Mouse (Mus musculus) heart, embryonic 13.5 days (tissue): ENCODE results near the gene Vdr. TPM values are rescaled to one million over a fixed set of nuclear protein-coding genes. Genes with fewer than 3 reads are reported as not detected.

Experiments used
- ATAC-seq: fragments of 200-750 bp; cut with Nextera tagmentation; 2 replicates; pipeline ENCODE4 v1.8.0; 2017; ENCODE audit warnings: moderate TSS enrichment; ENCODE audit not compliant: insufficient number of reproducible peaks, low FRiP score, low TSS enrichment; ENCODE audit errors: extremely low read depth
- H3K27ac ChIP-seq: fragments of 300-500 bp; sonication (generic); replicated peaks from 2 replicates; pipeline ENCODE4 v1.5.1; 2015; ENCODE audit warnings: moderate library complexity, mild to moderate bottlenecking, inconsistent platforms
- H3K27me3 ChIP-seq: fragments of 300-500 bp; sonication (generic); replicated peaks from 2 replicates; pipeline ENCODE4 v1.6.1; 2015; ENCODE audit warnings: mild to moderate bottlenecking, inconsistent platforms
- H3K36me3 ChIP-seq: fragments of 300-500 bp; sonication (generic); 2 replicates; pipeline ENCODE4 v1.6.1; 2015; ENCODE audit warnings: mild to moderate bottlenecking, inconsistent platforms
- H3K4me1 ChIP-seq: fragments of 300-500 bp; sonication (generic); 2 replicates; pipeline ENCODE4 v1.6.1; 2015; ENCODE audit warnings: inconsistent platforms
- H3K4me2 ChIP-seq: fragments of 300-500 bp; sonication (generic); 2 replicates; pipeline ENCODE4 v1.6.1; 2015; ENCODE audit warnings: inconsistent platforms, mild to moderate bottlenecking, moderate library complexity
- H3K4me3 ChIP-seq: fragments of 300-500 bp; sonication (generic); 2 replicates; pipeline ENCODE4 v1.5.1; 2015; ENCODE audit warnings: moderate library complexity, mild to moderate bottlenecking, inconsistent platforms
- H3K9ac ChIP-seq: fragments of 300-500 bp; sonication (generic); 2 replicates; pipeline ENCODE4 v1.6.1; 2015; ENCODE audit warnings: inconsistent platforms, mild to moderate bottlenecking, moderate library complexity
- H3K9me3 ChIP-seq: fragments of 300-500 bp; sonication (generic); 2 replicates; pipeline ENCODE4 v1.6.1; 2016; ENCODE audit warnings: inconsistent platforms
- WGBS: fragments of 180-500 bp; shearing (Covaris S2); methylation state at CpG from one replicate; pipeline ENCODE4 v1.1.7; 2015; ENCODE audit warnings: mixed read lengths; 5-methylcytosine and 5-hydroxymethylcytosine counted together
- polyA plus RNA-seq: library from polyadenylated mRNA; unstranded; fragments of >200 nt; fragmentation: Nextera tagmentation; extraction: Ambion mirVana; gene quantifications from 2 replicates; pipeline ENCODE4 v1.2.1, GENCODE M21; 2015

Vdr gene
- polyA plus RNA-seq, 1 experiment from 2014 or later: 1.1 TPM

DNA sequence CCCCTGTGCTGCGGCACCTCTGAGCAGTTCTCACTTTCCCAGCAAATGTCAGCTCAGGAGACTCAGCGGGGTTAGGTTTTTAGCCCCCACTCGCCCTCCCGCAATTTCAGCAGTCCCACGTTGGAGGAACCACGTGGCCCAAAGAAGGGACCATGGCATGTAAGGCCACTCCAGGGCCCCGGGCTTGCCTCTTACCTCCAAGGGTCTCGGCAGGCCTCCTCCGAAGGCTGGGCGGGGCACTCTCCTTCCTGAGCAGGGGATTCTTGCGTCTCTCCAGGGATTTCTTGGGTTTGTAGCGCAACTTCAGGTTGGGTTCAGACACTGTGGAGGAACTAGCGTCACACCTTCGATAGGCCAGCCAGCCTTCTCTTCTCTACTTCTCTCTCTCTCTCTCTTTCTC lies 101.2 kb downstream of the Vdr start:
- Histone ChIP-seq H3K27ac (no peak overlapping the region), H3K27me3 (no peaks in the 10 kb centered on the region), H3K4me2 (no peak overlapping the region), H3K36me3 (peaks cover 68% of the 10 kb centered on the region), H3K4me3 (no peak overlapping the region), H3K4me1 (peaks cover 24% of the 10 kb centered on the region), H3K9ac (no peak overlapping the region), H3K9me3 (no peaks in the 10 kb centered on the region)
- 68% methylated on average over 14 of the region's 14 CpGs for WGBS
- no peak for ATAC-seq

- H3K4me3 ChIP-seq: no peak overlapping the region
- H3K27ac ChIP-seq: no peak overlapping the region
- no peaks in the 10 kb centered on the region for H3K27me3 ChIP-seq
- no peak overlapping the region for H3K4me2 ChIP-seq
- no peaks in the 10 kb centered on the region for H3K9me3 ChIP-seq
- H3K9ac ChIP-seq: no peak overlapping the region
- WGBS: 78% methylated on average over 14 of the region's 14 CpGs
- ATAC-seq: no peak
- H3K36me3 ChIP-seq: peaks cover 69% of the 10 kb centered on the region
- peaks cover 18% of the 10 kb centered on the region for H3K4me1 ChIP-seq
Measured at GRCm38 (mm10) chr15:97808532-97808931, 101.9 kb downstream of the Vdr start.

DNA sequence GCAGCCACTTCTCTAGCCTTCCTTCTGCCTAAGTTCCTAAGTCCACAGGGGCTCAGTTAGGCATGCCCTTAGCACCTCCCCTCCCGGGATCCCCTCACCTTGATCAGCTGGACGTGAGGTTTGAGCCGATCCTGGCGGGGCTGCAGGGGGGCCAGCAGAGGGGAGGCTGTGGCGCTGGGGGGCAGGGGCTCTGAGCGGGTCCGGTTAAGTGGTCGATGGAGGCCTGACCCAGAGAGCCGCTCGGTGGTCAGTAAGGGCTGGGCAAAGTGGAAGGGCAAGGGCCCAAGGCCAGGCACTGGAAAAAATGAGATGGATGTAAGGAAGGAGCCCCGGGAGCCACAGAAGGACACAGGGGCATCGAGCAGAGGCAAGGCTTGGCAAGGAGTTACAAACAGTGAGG lies 102.6 kb downstream of the Vdr start:
- Histone ChIP-seq H3K27me3 (no peaks in the 10 kb centered on the region), H3K4me3 (no peak overlapping the region), H3K9me3 (no peaks in the 10 kb centered on the region), H3K4me2 (no peak overlapping the region), H3K9ac (no peak overlapping the region), H3K36me3 (peaks cover 69% of the 10 kb centered on the region), H3K27ac (no peak overlapping the region), H3K4me1 (peaks cover 13% of the 10 kb centered on the region)
- ATAC-seq: no peak
- 69% methylated on average over 12 of the region's 12 CpGs for WGBS

Other genes with a start within 250 kb of the Vdr start
- gene Rpap3, start 204.8 kb downstream of the Vdr start, polyA plus RNA-seq: 17.9 and 18.5 TPM in 2 replicates
- 0.23 and 0.45 TPM in 2 replicates for gene Endou, start 179.3 kb downstream of the Vdr start, polyA plus RNA-seq
- 22.1 and 25.4 TPM in 2 replicates for gene Rapgef3, start 142.7 kb downstream of the Vdr start, polyA plus RNA-seq
- gene Slc48a1, start 132.1 kb downstream of the Vdr start, polyA plus RNA-seq: 70.2 and 70.8 TPM in 2 replicates
- 23.4 and 23.7 TPM in 2 replicates for gene Hdac7, start 66.1 kb downstream of the Vdr start, polyA plus RNA-seq
- 29.6 and 36.5 TPM in 2 replicates for gene Tmem106c, start 53.6 kb upstream of the Vdr start, polyA plus RNA-seq
- gene Col2a1, start 94.1 kb upstream of the Vdr start, polyA plus RNA-seq: 26.1 and 27.8 TPM in 2 replicates
- gene Pfkm, start 182.0 kb upstream of the Vdr start, polyA plus RNA-seq: 86.7 and 90.4 TPM in 2 replicates
- 18.2 and 19.6 TPM in 2 replicates for gene Senp1, start 183.1 kb upstream of the Vdr start, polyA plus RNA-seq